Mouse (Mus musculus): Measurements from ENCODE around the gene Cux1. TPM values are rescaled to one million over a fixed set of nuclear protein-coding genes. Genes with fewer than 3 reads are reported as not detected.
"Not testable (repeated sequence)": the region's sequence is repeated elsewhere in the genome, so short reads cannot be mapped to it uniquely, and the experiment has no call there.

The Cux1 gene
- polyA plus RNA-seq, 1 experiment from 2014 or later: 114 TPM

DNA sequence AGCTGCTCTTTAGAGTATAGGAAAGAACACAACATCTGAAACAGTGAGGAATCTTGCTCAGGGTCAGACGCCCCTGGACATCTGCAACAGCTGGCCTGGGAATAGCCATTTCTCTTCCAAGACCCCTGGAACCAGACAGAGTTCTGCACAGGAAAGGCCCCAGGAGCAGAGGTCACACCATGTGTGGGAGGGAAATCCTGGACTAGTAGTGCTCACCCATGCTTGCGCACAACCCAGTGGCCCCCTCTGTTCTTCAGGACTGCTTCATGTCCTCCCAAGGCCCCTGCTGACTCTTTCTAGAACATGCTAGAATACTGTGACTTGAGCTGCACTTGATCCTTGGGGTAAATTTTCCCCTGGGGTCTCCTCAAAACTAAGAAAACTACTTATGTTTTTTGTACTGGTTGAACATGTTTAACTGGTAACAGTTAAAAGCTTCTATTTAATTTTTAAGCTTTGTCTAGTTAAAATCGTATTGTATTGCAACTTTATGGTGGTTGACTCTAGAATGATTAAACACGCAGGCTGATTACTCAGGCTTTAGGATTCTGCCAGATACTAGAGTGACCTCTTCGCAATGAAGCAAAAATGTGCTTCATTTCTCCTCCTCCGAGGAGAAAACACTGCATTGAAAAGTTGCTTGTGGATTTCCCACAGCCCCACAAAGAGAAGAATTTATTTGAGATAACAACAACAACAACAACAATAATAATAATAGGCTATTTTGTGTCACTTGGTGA, 88.1 kb downstream of the Cux1 start:
- no peaks in the 10 kb centered on the region for H3K27me3 ChIP-seq
- no peak overlapping the region for H3K4me3 ChIP-seq
- no peak overlapping the region for H3K9ac ChIP-seq
- peaks cover 16% of the 10 kb centered on the region for H3K4me1 ChIP-seq
- H3K4me2 ChIP-seq: no peak overlapping the region
- no peak overlapping the region for H3K27ac ChIP-seq
- H3K9me3 ChIP-seq: no peaks in the 10 kb centered on the region
- no peak for ATAC-seq (ENCODE audit: borderline replicate concordance, extremely low read depth, low FRiP score, low TSS enrichment)
- H3K36me3 ChIP-seq: peaks cover 5% of the 10 kb centered on the region; the same call in 1 of the 2 replicates
- WGBS: 77% methylated on average over 6 of the region's 6 CpGs

DNA sequence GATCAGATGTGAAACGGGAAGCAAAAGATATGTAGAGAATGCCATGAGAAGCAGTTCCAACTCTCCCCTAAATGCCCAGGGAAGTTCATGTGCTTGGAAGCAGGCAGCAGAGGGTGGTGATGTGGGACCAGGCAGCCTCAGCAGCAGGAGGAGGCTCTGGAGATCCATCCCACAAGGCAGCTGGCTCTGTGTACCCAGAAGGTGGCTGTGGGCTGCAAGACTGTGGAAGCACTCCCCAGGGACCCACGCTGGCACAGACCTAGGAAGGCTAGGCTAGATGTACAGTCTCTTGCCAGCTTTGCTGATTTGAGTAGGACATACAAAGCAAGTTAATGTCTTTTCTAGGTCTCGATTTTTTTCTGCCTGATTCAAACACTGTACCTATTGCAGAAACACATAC, 91.0 kb downstream of the Cux1 start:
- Histone ChIP-seq H3K4me3 (no peak overlapping the region), H3K9ac (no peak overlapping the region), H3K4me2 (no peak overlapping the region), H3K27ac (no peak overlapping the region), H3K9me3 (no peaks in the 10 kb centered on the region), H3K4me1 (peaks cover 40% of the 10 kb centered on the region), H3K36me3 (no peaks in the 10 kb centered on the region), H3K27me3 (no peaks in the 10 kb centered on the region)
- 65% methylated on average over 3 of the region's 3 CpGs for WGBS
- ATAC-seq (ENCODE audit: borderline replicate concordance, extremely low read depth, low FRiP score, low TSS enrichment): no peak

DNA sequence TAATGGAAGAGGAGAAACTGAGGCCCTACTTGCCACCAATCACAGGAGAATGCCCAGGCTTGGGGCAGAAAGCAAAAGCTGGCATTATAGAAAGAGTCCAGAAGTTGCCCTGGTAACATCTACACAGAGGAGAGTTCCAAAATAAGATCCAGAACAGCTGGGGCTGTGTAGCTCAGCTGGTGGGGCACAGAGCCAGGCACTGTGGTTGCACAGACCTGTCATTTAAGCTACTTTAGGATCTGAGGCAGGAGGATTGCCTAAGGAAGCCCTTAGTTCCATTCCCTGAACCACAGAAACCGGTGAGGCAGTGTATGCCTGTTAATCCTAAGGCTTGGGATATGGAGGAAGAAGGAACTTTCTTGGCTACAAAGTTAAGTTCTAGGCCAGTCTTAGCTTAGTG, 92.1 kb downstream of the Cux1 start:
- WGBS: 87% methylated on average over 1 of the region's 1 CpGs
- H3K4me1 ChIP-seq: peaks cover 40% of the 10 kb centered on the region
- ATAC-seq (ENCODE audit: borderline replicate concordance, extremely low read depth, low FRiP score, low TSS enrichment): no peak

DNA sequence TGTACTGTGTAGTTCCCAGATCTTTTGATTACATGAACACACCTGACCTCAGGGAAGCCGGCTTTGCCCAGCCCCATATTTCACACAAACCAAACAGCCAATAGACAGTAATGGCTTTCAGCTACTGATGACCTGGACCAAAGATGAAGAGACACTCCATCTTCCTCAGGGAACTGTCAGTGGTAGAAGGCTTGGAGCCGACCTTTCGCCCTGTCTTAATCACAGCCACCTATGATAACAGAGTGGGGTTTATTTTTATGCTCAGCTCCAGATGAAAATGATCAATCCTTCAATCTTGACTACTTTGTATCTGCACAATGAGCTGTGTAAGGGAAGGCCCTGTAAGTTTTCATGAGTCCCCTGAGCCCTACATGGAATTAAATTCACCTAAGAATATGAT, 93.2 kb downstream of the Cux1 start:
- Histone ChIP-seq H3K36me3 (no peaks in the 10 kb centered on the region), H3K9me3 (no peaks in the 10 kb centered on the region), H3K4me2 (no peak overlapping the region), H3K27me3 (no peaks in the 10 kb centered on the region), H3K27ac (no peak overlapping the region), H3K4me3 (no peak overlapping the region), H3K4me1 (peaks cover 48% of the 10 kb centered on the region), H3K9ac (no peak overlapping the region)
- 39% methylated on average over 3 of the region's 3 CpGs for WGBS
- ATAC-seq (ENCODE audit: borderline replicate concordance, extremely low read depth, low FRiP score, low TSS enrichment): no peak

More for the DNA sequence above, 92.1 kb downstream of the Cux1 start:
- Histone ChIP-seq H3K4me3 (no peak overlapping the region), H3K9ac (no peak overlapping the region), H3K36me3 (no peaks in the 10 kb centered on the region), H3K9me3 (no peaks in the 10 kb centered on the region), H3K27me3 (no peaks in the 10 kb centered on the region), H3K27ac (no peak overlapping the region), H3K4me2 (no peak overlapping the region)

DNA sequence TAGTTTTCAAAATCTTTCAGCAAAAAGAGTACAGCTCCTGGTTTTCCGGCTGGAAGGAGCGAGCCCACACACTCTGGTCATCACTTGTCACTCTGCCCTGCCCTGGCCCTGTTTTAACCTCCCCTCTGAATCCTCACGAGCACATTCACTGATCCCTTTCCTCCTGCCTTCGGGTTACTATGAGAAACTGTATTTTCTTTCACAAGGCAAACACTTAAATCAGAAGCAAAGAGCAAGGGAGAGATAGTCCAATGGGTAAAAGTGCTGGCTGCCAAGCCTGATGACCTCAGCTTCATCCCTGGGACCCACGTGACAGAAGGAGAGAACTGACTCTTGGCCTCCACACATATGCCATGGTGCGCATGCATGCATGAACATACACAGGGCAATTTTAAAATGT, 94.0 kb downstream of the Cux1 start:
- Histone ChIP-seq H3K36me3 (no peaks in the 10 kb centered on the region), H3K4me2 (peak overlapping the region; percentile 25; the same call in 1 of the 2 replicates), H3K4me3 (no peak overlapping the region), H3K9me3 (no peaks in the 10 kb centered on the region), H3K9ac (no peak overlapping the region), H3K4me1 (peaks cover 55% of the 10 kb centered on the region), H3K27ac (peak overlapping the region; percentile 73), H3K27me3 (no peaks in the 10 kb centered on the region)
- ATAC-seq (ENCODE audit: borderline replicate concordance, extremely low read depth, low FRiP score, low TSS enrichment): peak; percentile 67; the same call in 1 of the 2 replicates
- 13% methylated on average over 6 of the region's 6 CpGs for WGBS

DNA sequence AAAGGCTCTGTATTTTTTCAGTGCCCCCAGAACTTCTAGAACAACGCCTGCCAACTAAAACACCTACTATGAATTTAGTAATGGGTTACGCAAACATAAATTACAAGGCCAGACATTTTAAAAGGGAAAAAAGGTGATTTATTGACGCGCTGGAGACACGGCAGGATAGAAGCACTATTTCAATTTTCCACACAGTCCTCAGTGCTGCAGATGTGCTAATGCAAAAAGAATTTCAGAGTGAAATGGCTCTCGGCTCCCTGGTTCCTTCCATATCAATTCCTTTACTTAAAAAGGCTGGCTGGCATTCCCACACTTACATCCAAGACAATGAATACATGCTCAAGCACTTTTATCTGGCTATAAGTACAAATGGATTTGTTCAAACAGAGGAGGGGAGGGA, 94.4 kb downstream of the Cux1 start:
- no peak overlapping the region for H3K9ac ChIP-seq
- H3K4me1 ChIP-seq: peaks cover 60% of the 10 kb centered on the region
- 42% methylated on average over 6 of the region's 6 CpGs for WGBS
- H3K4me2 ChIP-seq: peak overlapping the region; percentile 25; the same call in 1 of the 2 replicates
- no peaks in the 10 kb centered on the region for H3K27me3 ChIP-seq
- no peaks in the 10 kb centered on the region for H3K9me3 ChIP-seq
- H3K36me3 ChIP-seq: no peaks in the 10 kb centered on the region
- H3K4me3 ChIP-seq: no peak overlapping the region
- H3K27ac ChIP-seq: peak overlapping the region; percentile 73
- peak; percentile 49; the same call in 1 of the 2 replicates for ATAC-seq (ENCODE audit: borderline replicate concordance, extremely low read depth, low FRiP score, low TSS enrichment)

DNA sequence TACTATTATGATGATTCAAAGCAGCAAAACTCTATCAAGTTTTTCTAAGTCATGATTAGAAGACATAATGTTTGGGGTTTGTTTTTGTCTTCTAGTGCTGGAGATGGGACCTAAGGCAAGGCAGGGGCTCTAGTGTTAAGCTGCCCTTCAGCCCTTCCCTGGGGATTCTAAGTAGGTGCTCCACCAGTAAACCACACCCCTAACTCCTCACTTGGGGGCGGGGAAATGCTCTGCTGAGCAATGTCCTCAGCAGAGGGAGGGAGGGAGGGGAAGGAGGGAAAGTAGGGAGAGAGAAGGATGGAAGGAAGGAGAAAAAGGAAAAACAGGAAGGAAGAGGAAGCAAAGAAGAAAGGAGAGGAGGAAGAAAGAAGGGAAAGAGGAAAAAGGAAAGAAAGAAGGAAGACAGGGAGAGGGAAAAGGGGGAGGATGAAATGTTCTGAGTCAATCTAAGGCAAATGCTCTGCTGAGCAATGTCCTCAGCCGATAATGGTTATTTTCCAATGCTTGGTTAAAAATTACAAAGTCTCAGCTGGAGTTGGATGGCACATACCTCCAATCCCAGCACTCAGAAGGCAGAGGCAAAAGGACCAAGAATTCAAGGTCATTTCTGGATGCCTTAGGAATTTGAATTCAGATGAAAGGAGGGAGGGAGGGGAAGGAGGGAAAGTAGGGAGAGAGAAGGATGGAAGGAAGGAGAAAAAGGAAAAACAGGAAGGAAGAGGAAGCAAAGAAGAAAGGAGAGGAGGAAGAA, 96.1 kb downstream of the Cux1 start:
- not testable (repeated sequence) for ATAC-seq (ENCODE audit: borderline replicate concordance, extremely low read depth, low FRiP score, low TSS enrichment); H3K27me3 ChIP-seq; H3K4me2 ChIP-seq; H3K27ac ChIP-seq; H3K9me3 ChIP-seq; H3K9ac ChIP-seq; H3K4me3 ChIP-seq; H3K36me3 ChIP-seq
- H3K4me1 ChIP-seq: peaks cover 65% of the 10 kb centered on the region
- WGBS: 41% methylated on average over 2 of the region's 2 CpGs

DNA sequence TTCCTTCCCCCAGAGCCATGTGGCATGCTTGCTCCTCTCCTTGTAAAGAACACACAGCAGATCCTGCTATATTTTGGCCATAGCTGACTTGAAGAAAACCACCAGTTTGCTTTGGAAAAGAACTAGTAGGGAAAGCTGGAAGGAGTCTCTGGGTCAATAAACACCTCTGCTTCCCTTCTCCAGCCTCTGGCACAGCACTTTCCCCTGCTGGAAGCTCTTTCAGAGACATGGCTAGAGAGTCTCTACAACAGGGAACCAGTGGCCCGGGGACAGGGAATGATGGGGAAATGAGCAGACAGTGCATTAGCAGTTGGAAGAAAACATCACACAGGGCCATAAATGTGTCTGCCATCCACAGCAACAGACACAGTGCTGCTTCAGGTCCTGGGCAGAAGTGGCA, 98.0 kb downstream of the Cux1 start:
- no peak overlapping the region for H3K4me2 ChIP-seq
- no peak overlapping the region for H3K27ac ChIP-seq
- no peaks in the 10 kb centered on the region for H3K36me3 ChIP-seq
- no peak for ATAC-seq (ENCODE audit: borderline replicate concordance, extremely low read depth, low FRiP score, low TSS enrichment)
- H3K9me3 ChIP-seq: no peaks in the 10 kb centered on the region
- no peaks in the 10 kb centered on the region for H3K27me3 ChIP-seq
- H3K9ac ChIP-seq: no peak overlapping the region
- H3K4me1 ChIP-seq: peaks cover 76% of the 10 kb centered on the region
- 48% methylated on average over 1 of the region's 1 CpGs for WGBS
- no peak overlapping the region for H3K4me3 ChIP-seq

DNA sequence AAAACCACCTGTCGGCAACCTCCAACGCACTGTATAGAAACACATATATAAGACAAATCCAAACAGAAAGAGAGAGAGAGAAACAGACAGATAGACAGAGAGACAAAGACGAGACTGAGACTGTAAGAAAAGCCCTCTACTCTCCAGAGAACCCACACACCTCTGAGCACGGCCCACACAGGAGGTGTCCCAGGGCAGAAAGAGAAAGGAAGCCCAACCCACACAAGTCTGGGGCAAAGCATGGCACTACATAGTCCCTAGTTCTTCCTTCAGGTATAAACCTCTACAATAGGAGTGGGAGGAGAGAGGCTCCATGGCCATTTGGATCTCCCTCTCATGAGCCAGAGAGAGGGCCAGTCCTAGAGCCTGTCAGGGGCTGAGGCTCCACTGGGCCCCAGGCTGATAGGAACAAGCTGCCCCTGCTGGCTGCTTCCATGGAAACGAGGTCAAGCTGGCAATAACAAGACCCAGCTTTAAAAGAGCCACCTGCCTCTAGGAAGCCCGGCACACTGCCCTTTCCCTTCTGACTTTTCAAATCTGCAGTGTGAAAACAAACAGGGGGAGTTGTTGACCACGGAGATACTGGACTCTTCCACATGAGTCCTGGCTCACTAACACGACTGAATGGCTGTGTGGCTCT, 99.8 kb downstream of the Cux1 start:
- peak overlapping the region; percentile 0; the same call in 1 of the 2 replicates for H3K27ac ChIP-seq
- no peak overlapping the region for H3K9ac ChIP-seq
- H3K36me3 ChIP-seq: no peaks in the 10 kb centered on the region
- H3K27me3 ChIP-seq: no peaks in the 10 kb centered on the region
- H3K9me3 ChIP-seq: no peaks in the 10 kb centered on the region
- peaks cover 78% of the 10 kb centered on the region for H3K4me1 ChIP-seq
- 13% methylated on average over 6 of the region's 8 CpGs for WGBS
- H3K4me3 ChIP-seq: no peak overlapping the region
- H3K4me2 ChIP-seq: no peak overlapping the region
- ATAC-seq (ENCODE audit: borderline replicate concordance, extremely low read depth, low FRiP score, low TSS enrichment): peak; percentile 60; the same call in 1 of the 2 replicates

DNA sequence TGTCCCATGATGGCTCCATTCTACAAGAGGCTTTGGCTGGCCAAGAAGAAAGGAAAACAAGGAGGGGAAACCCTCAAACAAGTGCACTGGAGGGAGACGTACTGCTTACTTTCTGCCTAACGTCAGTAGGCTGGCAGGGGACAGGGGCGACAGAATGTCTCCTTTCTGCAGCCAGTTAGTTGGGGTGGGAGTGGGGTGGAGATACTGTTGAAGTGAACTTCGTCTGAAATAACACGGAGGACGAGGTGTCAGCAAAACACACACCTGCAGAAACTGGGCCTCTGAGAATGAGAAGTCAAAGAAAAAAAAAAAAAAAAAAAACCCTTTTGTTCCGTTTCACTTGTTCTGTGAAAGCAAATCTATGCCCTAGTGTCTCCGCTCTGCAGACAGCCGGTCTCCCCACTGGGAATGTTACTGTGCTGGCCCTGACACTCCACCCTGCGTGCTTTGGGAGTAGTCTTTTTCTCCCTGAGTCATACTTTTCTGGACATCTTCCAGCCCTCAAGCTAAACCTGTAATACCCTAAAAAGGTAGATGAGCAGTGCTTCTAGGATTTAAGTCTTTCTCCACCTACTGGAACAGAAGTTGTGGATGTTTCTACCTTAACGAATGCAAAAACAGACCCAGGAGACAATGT, 101.4 kb downstream of the Cux1 start:
- H3K27ac ChIP-seq: no peak overlapping the region
- no peak overlapping the region for H3K4me3 ChIP-seq
- no peaks in the 10 kb centered on the region for H3K36me3 ChIP-seq
- H3K9ac ChIP-seq: no peak overlapping the region
- H3K4me2 ChIP-seq: no peak overlapping the region
- no peaks in the 10 kb centered on the region for H3K9me3 ChIP-seq
- no peaks in the 10 kb centered on the region for H3K27me3 ChIP-seq
- no peak for ATAC-seq (ENCODE audit: borderline replicate concordance, extremely low read depth, low FRiP score, low TSS enrichment)
- WGBS: 48% methylated on average over 11 of the region's 11 CpGs
- peaks cover 76% of the 10 kb centered on the region for H3K4me1 ChIP-seq

DNA sequence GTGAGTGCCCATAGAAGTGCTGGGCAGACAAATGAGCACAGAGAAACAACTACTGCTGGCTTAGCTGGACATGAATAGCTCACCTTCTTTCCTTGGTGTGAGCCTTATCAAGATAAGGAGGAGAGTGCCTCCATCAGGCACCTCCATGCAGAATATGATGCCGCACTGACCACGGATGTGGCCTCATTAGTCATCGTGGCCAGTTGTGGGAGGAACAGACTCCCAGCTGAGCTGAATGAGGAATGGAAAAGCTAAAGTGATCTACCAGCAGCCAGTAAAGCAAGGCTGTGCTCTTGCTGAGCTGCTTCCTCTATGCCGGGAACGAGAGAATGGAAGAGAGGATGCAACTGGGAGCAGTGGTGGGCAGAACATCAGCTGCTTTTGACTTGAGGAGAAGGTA, 101.9 kb downstream of the Cux1 start:
- no peaks in the 10 kb centered on the region for H3K27me3 ChIP-seq
- H3K4me2 ChIP-seq: no peak overlapping the region
- ATAC-seq (ENCODE audit: borderline replicate concordance, extremely low read depth, low FRiP score, low TSS enrichment): no peak
- H3K9ac ChIP-seq: no peak overlapping the region
- no peaks in the 10 kb centered on the region for H3K36me3 ChIP-seq
- peaks cover 76% of the 10 kb centered on the region for H3K4me1 ChIP-seq
- WGBS: 52% methylated on average over 5 of the region's 5 CpGs
- H3K27ac ChIP-seq: no peak overlapping the region
- H3K4me3 ChIP-seq: no peak overlapping the region
- no peaks in the 10 kb centered on the region for H3K9me3 ChIP-seq

All from lung, embryonic 15.5 days (tissue).